Mouse (Mus musculus) small intestine, adult 2 months (tissue): ENCODE data around the gene Adipoq. TPM values are rescaled to one million over a fixed set of nuclear protein-coding genes. Genes with fewer than 3 reads are reported as not detected.
"Not testable (repeated sequence)": the region's sequence is repeated elsewhere in the genome, so short reads cannot be mapped to it uniquely, and the experiment has no call there.

Source experiments
- H3K27ac ChIP-seq: fragments of 200-500 bp; 2 replicates; pipeline ENCODE4 v1.5.1; 2012; ENCODE audit warnings: low read depth, low read length, control low read depth, inconsistent platforms; ENCODE audit not compliant: insufficient read depth
- H3K27me3 ChIP-seq: fragments of 200-500 bp; 2 replicates; pipeline ENCODE4 v1.6.1; 2012; ENCODE audit warnings: mild to moderate bottlenecking, moderate library complexity, low read length, inconsistent platforms; ENCODE audit not compliant: control insufficient read depth, insufficient read depth
- H3K36me3 ChIP-seq: fragments of 200-500 bp; 2 replicates; pipeline ENCODE4 v1.6.1; 2012; ENCODE audit warnings: mild to moderate bottlenecking, low read length, control low read depth, inconsistent platforms; ENCODE audit not compliant: control insufficient read depth, insufficient read depth
- H3K4me1 ChIP-seq: fragments of 200-500 bp; 2 replicates; pipeline ENCODE4 v1.6.1; 2012; ENCODE audit warnings: low read length, inconsistent platforms, mixed read lengths; ENCODE audit not compliant: control insufficient read depth, insufficient read depth, insufficient read length
- H3K4me3 ChIP-seq: fragments of 200-500 bp; 2 replicates; pipeline ENCODE4 v1.5.1; 2012; ENCODE audit warnings: low read depth, mild to moderate bottlenecking, control low read depth, inconsistent platforms, low read length, moderate library complexity
- CTCF ChIP-seq: fragments of 200-500 bp; IDR thresholded peaks from 2 replicates; pipeline ENCODE4 v1.5.1; 2012; ENCODE audit warnings: low read depth, mild to moderate bottlenecking, control low read depth, inconsistent platforms, low read length, moderate library complexity, mixed read lengths; ENCODE audit not compliant: insufficient replicate concordance, insufficient read length; ENCODE audit errors: extremely low read depth
- POLR2A ChIP-seq: fragments of 200-500 bp; IDR thresholded peaks from 2 replicates; pipeline ENCODE4 v1.6.1; 2012; ENCODE audit warnings: low read depth, mild to moderate bottlenecking, control low read depth, inconsistent platforms, low read length, moderate library complexity
- WGBS: fragments of 180-500 bp; shearing (Covaris S2); methylation state at CpG from one replicate; pipeline ENCODE4 v1.1.7; 2018; 5-methylcytosine and 5-hydroxymethylcytosine counted together
- polyA plus RNA-seq: library from polyadenylated mRNA; depleted of rRNA; stranded (reverse); fragments of >200 nt; gene quantifications from 2 replicates; pipeline ENCODE4 v1.2.3, GENCODE M21; 2012

Adipoq gene
- polyA plus RNA-seq, 1 experiment, result 1.0 TPM

DNA sequence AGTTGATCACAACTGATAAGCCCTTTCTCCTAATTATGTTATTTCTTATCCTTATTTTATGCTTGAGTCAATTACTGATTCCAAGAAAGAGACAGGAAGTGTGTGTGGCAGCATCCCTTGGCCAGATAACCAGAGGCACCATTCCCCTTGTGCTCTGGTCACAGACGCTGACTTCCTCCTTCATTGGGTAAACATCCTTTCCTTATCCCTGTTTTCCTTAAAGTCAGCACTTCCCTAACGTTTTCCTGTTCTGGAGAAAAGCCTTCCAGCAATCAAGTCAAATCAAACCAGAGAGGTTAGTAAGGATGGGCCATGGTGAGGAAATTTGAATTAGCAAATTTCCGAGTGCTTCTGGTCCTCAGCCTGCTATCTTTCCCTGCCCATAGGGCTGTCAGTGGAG is 29.6 kb downstream of the Adipoq start:
- no peak overlapping the region for H3K27ac ChIP-seq
- no peak for TF ChIP-seq POLR2A
- 24% methylated on average over 3 of the region's 3 CpGs for WGBS
- H3K4me3 ChIP-seq, result no peak overlapping the region
- H3K27me3 ChIP-seq, result no peaks in the 10 kb centered on the region
- no peaks in the 10 kb centered on the region for H3K36me3 ChIP-seq
- no peaks in the 10 kb centered on the region for H3K4me1 ChIP-seq

DNA sequence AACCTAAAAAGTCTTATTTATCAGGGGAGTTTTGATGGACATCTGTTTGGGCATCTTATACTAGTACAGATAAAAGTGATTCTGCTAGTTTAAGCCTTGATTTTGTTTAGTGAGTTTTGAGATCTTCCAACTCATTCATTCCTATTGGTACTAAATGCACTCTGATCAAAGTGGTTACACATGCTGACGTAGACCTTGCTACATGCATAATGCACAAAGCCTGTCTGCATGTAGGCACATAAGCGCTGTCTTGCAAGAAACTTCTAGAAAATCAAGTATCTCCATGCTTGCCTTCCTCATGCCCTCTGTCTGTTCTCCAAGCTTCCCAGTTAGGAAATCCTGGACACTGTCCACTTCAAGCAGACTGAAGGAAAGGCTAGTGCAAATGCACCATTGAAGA is 31.5 kb downstream of the Adipoq start:
- H3K4me1 ChIP-seq, result no peaks in the 10 kb centered on the region
- H3K36me3 ChIP-seq, result no peaks in the 10 kb centered on the region
- H3K27ac ChIP-seq, result no peak overlapping the region
- 92% methylated on average over 2 of the region's 2 CpGs for WGBS
- H3K4me3 ChIP-seq, result no peak overlapping the region
- TF ChIP-seq POLR2A, result no peak
- no peak for TF ChIP-seq CTCF
- H3K27me3 ChIP-seq, result no peaks in the 10 kb centered on the region

DNA sequence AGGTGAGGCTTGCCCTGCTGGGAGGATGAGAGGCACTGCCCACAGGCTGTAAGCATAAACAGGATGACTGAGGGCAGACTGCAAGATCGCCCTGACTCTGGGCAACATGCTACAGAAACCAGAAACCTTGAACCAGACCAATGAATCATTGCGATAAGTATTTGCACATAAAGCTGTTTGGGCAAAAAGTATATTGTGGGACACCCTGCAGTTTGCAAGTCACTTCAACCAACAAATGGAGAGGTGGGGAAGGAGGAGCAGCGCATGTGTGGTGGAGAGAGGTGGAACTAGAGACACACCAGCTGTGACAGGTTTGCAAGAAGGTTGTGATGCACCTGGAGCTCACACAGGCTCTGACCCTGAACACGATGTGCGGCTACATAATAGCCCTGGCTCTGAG is 32.5 kb downstream of the Adipoq start:
- Histone ChIP-seq H3K27ac (no peak overlapping the region), H3K36me3 (no peaks in the 10 kb centered on the region), H3K4me1 (no peaks in the 10 kb centered on the region), H3K27me3 (no peaks in the 10 kb centered on the region), H3K4me3 (no peak overlapping the region)
- TF ChIP-seq POLR2A (no peak), CTCF (no peak)
- 89% methylated on average over 5 of the region's 5 CpGs for WGBS

DNA sequence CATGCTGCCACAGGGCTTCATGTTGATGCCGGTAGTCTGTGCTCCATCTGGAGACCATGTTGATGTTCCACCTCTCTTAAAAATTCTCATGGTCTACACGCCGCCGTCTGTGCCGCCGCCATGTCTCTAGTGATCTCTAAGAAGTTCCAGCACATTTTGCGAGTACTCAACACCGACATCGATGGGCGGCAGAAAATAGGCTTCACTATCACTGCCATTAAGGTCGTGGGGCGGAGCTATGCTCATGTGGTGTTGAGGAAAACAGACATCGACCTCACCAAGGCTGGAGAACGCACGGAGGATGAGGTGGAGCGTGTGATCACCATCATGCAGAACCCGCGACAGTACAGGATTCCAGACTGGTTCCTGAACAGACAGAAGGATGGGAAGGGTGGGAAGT is 33.1 kb downstream of the Adipoq start:
- not testable (repeated sequence) for H3K27ac ChIP-seq, H3K27me3 ChIP-seq, H3K4me3 ChIP-seq, H3K4me1 ChIP-seq, H3K36me3 ChIP-seq
- WGBS, result 88% methylated on average over 18 of the region's 18 CpGs

DNA sequence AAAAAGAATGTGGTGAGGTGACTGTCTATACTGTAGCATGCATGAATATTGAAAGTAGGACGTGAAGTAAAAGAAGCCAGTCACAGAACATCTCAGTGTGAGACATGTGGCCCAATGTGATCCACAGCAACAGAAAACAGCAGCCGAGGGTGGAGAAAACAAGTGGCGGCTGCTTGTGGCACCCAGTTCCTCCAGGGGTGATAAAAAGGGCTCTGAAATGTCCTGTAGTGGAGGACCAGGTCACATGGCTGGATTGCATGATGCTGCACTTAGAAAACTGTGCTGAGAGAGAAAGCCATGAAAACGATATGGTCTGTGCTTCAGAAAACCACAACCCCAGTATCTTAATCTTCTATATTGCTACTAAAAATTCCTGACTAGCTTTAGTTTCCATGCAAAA is 34.7 kb downstream of the Adipoq start:
- Histone ChIP-seq H3K4me1 (no peaks in the 10 kb centered on the region), H3K4me3 (no peak overlapping the region), H3K36me3 (no peaks in the 10 kb centered on the region), H3K27me3 (no peaks in the 10 kb centered on the region), H3K27ac (no peak overlapping the region)
- 55% methylated on average over 4 of the region's 4 CpGs for WGBS
- TF ChIP-seq POLR2A, result no peak
- TF ChIP-seq CTCF, result no peak

DNA sequence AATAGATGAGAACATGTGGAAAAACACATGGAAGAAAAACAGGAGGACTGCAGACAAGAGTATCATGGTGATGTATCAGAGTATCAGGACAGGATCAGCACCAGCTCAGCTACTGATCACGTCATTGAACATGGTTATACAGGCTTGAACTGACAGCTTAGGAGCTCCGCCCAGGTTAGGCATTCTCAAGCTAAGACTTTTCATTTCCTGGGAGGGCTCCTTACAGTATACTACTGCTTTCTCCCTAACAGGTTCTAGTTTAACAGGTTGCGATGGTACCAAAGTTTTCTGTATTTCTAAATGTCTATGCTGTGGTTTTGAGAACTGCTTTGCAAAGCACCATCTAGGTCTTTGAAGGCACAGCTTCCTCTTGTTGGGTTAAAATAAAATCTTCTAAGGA is 35.2 kb downstream of the Adipoq start:
- H3K27me3 ChIP-seq, result no peaks in the 10 kb centered on the region
- no peaks in the 10 kb centered on the region for H3K4me1 ChIP-seq
- no peak for TF ChIP-seq CTCF
- no peak for TF ChIP-seq POLR2A
- H3K27ac ChIP-seq, result no peak overlapping the region
- no peak overlapping the region for H3K4me3 ChIP-seq
- H3K36me3 ChIP-seq, result no peaks in the 10 kb centered on the region
- 51% methylated on average over 3 of the region's 3 CpGs for WGBS

DNA sequence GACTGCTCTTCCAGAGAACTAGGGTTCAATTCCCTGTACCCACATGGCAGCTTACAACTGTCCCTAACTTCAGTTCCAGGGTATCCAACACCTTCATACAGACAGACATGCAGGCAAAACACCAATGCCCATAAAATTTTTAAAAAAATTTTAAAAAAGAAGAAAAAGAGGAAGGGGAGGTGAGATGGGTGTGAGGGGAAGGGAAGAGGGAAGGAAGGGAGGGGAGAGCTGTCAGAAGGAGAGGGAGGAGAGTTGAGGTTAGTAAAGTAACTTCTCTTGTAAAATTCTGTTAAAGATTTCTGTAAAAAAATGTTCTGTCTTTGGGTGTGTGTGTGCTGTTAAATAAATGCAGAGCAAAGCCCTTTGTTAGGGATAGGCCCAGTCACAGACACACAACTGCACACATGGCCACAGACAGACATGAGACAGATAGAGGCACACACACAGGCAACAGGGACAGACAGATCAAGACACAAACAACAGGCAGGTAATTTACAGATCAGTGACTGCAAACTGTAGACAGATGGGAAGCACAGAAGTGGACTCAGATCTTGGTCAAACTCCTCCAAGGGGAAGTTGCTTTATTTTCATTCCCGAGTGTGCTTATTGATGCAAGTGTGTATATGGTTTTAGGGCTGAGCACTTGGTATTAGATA is 35.7 kb downstream of the Adipoq start:
- no peak for TF ChIP-seq CTCF
- TF ChIP-seq POLR2A, result no peak
- 60% methylated on average over 1 of the region's 1 CpGs for WGBS
- no peaks in the 10 kb centered on the region for H3K4me1 ChIP-seq
- no peaks in the 10 kb centered on the region for H3K36me3 ChIP-seq
- no peak overlapping the region for H3K27ac ChIP-seq
- H3K4me3 ChIP-seq, result no peak overlapping the region
- no peaks in the 10 kb centered on the region for H3K27me3 ChIP-seq

DNA sequence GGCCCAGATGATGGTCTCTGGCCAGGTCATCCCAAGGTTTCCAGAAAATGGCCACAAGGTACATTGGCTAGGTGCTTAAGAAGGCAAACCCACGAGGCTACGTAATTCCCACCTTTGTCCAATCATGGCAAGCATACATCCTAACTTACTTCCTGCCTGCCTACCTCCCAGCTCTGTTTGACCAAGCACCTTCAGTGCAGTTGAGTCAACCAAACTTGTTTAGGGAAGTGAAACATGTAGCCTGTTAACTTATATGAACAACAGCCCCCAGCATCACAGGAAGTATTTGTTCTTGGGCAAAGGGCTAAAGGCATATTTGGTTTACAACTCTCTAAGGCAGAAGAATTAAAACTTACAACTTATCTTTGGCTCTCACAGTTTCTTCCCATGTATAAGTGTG is 39.5 kb downstream of the Adipoq start:
- Histone ChIP-seq H3K4me1 (no peaks in the 10 kb centered on the region), H3K27ac (no peak overlapping the region), H3K27me3 (no peaks in the 10 kb centered on the region), H3K4me3 (no peak overlapping the region), H3K36me3 (no peaks in the 10 kb centered on the region)
- no peak for TF ChIP-seq CTCF
- TF ChIP-seq POLR2A, result no peak
- 90% methylated on average over 2 of the region's 2 CpGs for WGBS
